Mouse (Mus musculus): ENCODE measurements at regions not wholly inside any gene's neighbourhood (a gene's known extent, or its start where the extent isn't known, plus 50 kb on each side); places are given as distances from the start of the nearest gene placed in this dataset.

GRCm38 (mm10) chr8:103492914-103493517 lies 608.4 kb upstream of the Cdh5 start:
- peak in 1 of 2 experiments; percentile 16 for DNase-seq (ENCODE audit: low spot score in 2 of 2)

- no peak for DNase-seq (ENCODE audit: low spot score in 2 of 2)
These were observed 607.4 kb upstream of the Cdh5 start for GRCm38 (mm10) chr8:103493932-103494493.

GRCm38 (mm10) chr8:103494670-103495069 lies 606.8 kb upstream of the Cdh5 start:
- no peak for DNase-seq (ENCODE audit: low spot score in 2 of 2)

GRCm38 (mm10) chr8:103501328-103501727 lies 600.1 kb upstream of the Cdh5 start:
- DNase-seq (ENCODE audit: low spot score in 2 of 2) = no peak

GRCm38 (mm10) chr8:103502991-103503767 lies 598.2 kb upstream of the Cdh5 start:
- DNase-seq (ENCODE audit: low spot score in 2 of 2) = no peak

- no peak for DNase-seq (ENCODE audit: low spot score in 2 of 2)
These were observed 595.1 kb upstream of the Cdh5 start for GRCm38 (mm10) chr8:103506334-103506733.

- DNase-seq (ENCODE audit: low spot score in 2 of 2) = no peak
These were observed 594.4 kb upstream of the Cdh5 start for GRCm38 (mm10) chr8:103507068-103507467.

GRCm38 (mm10) chr8:103520141-103520866 lies 581.1 kb upstream of the Cdh5 start:
- no peak for DNase-seq (ENCODE audit: low spot score in 2 of 2)

- no peak for DNase-seq (ENCODE audit: low spot score in 2 of 2)
These were observed 570.5 kb upstream of the Cdh5 start for GRCm38 (mm10) chr8:103530903-103531302.

GRCm38 (mm10) chr8:103534971-103535370 lies 566.5 kb upstream of the Cdh5 start:
- no peak for DNase-seq (ENCODE audit: low spot score in 2 of 2)

- no peak for DNase-seq (ENCODE audit: low spot score in 2 of 2)
These were observed 564.6 kb upstream of the Cdh5 start for GRCm38 (mm10) chr8:103536856-103537255.

GRCm38 (mm10) chr8:103541954-103542353 lies 559.5 kb upstream of the Cdh5 start:
- DNase-seq (ENCODE audit: low spot score in 2 of 2) = no peak

- no peak for DNase-seq (ENCODE audit: low spot score in 2 of 2)
These were observed 549.4 kb upstream of the Cdh5 start for GRCm38 (mm10) chr8:103551916-103552535.

GRCm38 (mm10) chr8:103561606-103562005 lies 539.8 kb upstream of the Cdh5 start:
- no peak for DNase-seq (ENCODE audit: low spot score in 2 of 2)

- DNase-seq (ENCODE audit: low spot score in 2 of 2) = no peak
These were observed 530.5 kb upstream of the Cdh5 start for GRCm38 (mm10) chr8:103570864-103571425.

- DNase-seq (ENCODE audit: low spot score in 2 of 2) = no peak
These were observed 524.3 kb upstream of the Cdh5 start for GRCm38 (mm10) chr8:103577147-103577546.

- DNase-seq (ENCODE audit: low spot score in 2 of 2) = no peak
These were observed 523.4 kb upstream of the Cdh5 start for GRCm38 (mm10) chr8:103578006-103578405.

- DNase-seq (ENCODE audit: low spot score in 2 of 2) = no peak
These were observed 493.1 kb upstream of the Cdh5 start for GRCm38 (mm10) chr8:103608291-103608690.

- no peak for DNase-seq (ENCODE audit: low spot score in 2 of 2)
These were observed 477.5 kb upstream of the Cdh5 start for GRCm38 (mm10) chr8:103623781-103624434.

- DNase-seq (ENCODE audit: low spot score in 2 of 2) = no peak
These were observed 476.1 kb upstream of the Cdh5 start for GRCm38 (mm10) chr8:103625166-103625890.

All from urinary bladder, adult 18-20 months (tissue).